Mouse (Mus musculus) gastrocnemius, adult 18-20 months (tissue): ENCODE results near the gene Olfr114. TPM values are rescaled to one million over a fixed set of nuclear protein-coding genes. Genes with fewer than 3 reads are reported as not detected.

Source experiments
- DNase-seq: peaks from one replicate; pipeline ENCODE4 v3.0.0; 2021; ENCODE audit warnings: low spot score
- long read RNA-seq, 2 experiments: library from polyadenylated mRNA; stranded (forward); transcript quantifications; one replicate each; pipeline ENCODE4 v2.0.0; 2021
- total RNA-seq, 2 experiments: library from RNA; stranded (reverse); gene quantifications; 2 replicates each; pipeline ENCODE4 v1.2.3; 2021

Gene Olfr114
- not detected for total RNA-seq
- long read RNA-seq, experiment 1: 0 reads
- long read RNA-seq, experiment 2: 0 reads

GRCm38 (mm10) chr17:37592643-37593042 lies at the start of gene Olfr114:
Olfr114 (minus strand) TSS chr17:37592743.
- no peak for DNase-seq

- DNase-seq: peak; percentile 4
Measured at GRCm38 (mm10) chr17:37627009-37627408, 34.5 kb upstream of the Olfr114 start, which contains the start of the genes Olfr115 and Olfr116. Olfr115 (minus strand) TSS chr17:37627109. Olfr116 (minus strand) TSS chr17:37627199.

GRCm38 (mm10) chr17:37577563-37577962 lies 15.0 kb downstream of the Olfr114 start, which contains the start of gene Olfr113:
Olfr113 (minus strand) TSS chr17:37577663.
- no peak for DNase-seq

- DNase-seq: no peak
Measured at GRCm38 (mm10) chr17:37569351-37569750, 23.2 kb downstream of the Olfr114 start, which contains the start of gene Olfr112. Olfr112 (minus strand) TSS chr17:37569451.

- DNase-seq: no peak
Measured at GRCm38 (mm10) chr17:37558913-37559615, 33.5 kb downstream of the Olfr114 start.

- DNase-seq: no peak
Measured at GRCm38 (mm10) chr17:37543800-37544435, 48.6 kb downstream of the Olfr114 start.

- DNase-seq: no peak
Measured at GRCm38 (mm10) chr17:37541454-37542119, 51.0 kb downstream of the Olfr114 start.

Other genes starting within 250 kb of the Olfr114 start
- not detected for gene Olfr104-ps, start 233.2 kb downstream of the Olfr114 start, total RNA-seq
- not detected for gene Olfr105-ps, start 213.7 kb downstream of the Olfr114 start, total RNA-seq
- not detected for gene Olfr106-ps, start 202.3 kb downstream of the Olfr114 start, total RNA-seq
- gene Olfr107, start 193.5 kb downstream of the Olfr114 start, total RNA-seq: not detected
- not detected for gene Olfr108, start 147.3 kb downstream of the Olfr114 start, total RNA-seq
- not detected for gene Olfr109, start 133.8 kb downstream of the Olfr114 start, total RNA-seq
- not detected for gene H2-M2, start 109.2 kb downstream of the Olfr114 start, total RNA-seq
- gene Olfr110, start 100.3 kb downstream of the Olfr114 start, total RNA-seq: not detected
- gene Olfr111, start 84.7 kb downstream of the Olfr114 start, total RNA-seq: not detected
- gene Olfr112, start 23.3 kb downstream of the Olfr114 start, total RNA-seq: not detected
- gene Olfr113, start 15.1 kb downstream of the Olfr114 start, total RNA-seq: not detected
- not detected for gene Olfr115, start 34.4 kb upstream of the Olfr114 start, total RNA-seq
- gene Olfr116, start 34.5 kb upstream of the Olfr114 start, total RNA-seq: not detected
- gene Olfr117, start 71.0 kb upstream of the Olfr114 start, total RNA-seq: not detected
- gene Olfr118, start 74.2 kb upstream of the Olfr114 start, total RNA-seq: not detected
- gene Olfr119, start 103.8 kb upstream of the Olfr114 start, total RNA-seq: not detected
- not detected for gene Olfr120, start 129.1 kb upstream of the Olfr114 start, total RNA-seq
- not detected for gene Olfr121, start 156.1 kb upstream of the Olfr114 start, total RNA-seq
- not detected for gene Olfr122, start 175.9 kb upstream of the Olfr114 start, total RNA-seq
- not detected for gene Olfr123, start 200.8 kb upstream of the Olfr114 start, total RNA-seq
- not detected for gene Olfr124, start 207.1 kb upstream of the Olfr114 start, total RNA-seq
- gene Olfr125, start 240.2 kb upstream of the Olfr114 start, total RNA-seq: not detected